Mouse (Mus musculus) forebrain, embryonic 13.5 days (tissue): ENCODE measurements around the gene Acbd5. TPM values are rescaled to one million over a fixed set of nuclear protein-coding genes. Genes with fewer than 3 reads are reported as not detected.

Experiments used
- ATAC-seq: fragments of 200-750 bp; cut with Nextera tagmentation; 2 replicates; pipeline ENCODE4 v1.8.0; 2017
- H3K27ac ChIP-seq: fragments of 300-500 bp; sonication (generic); 2 replicates; pipeline ENCODE4 v1.5.1; 2015; ENCODE audit warnings: inconsistent platforms, mild to moderate bottlenecking, moderate library complexity
- H3K27me3 ChIP-seq: fragments of 300-500 bp; sonication (generic); 2 replicates; pipeline ENCODE4 v1.6.1; 2015; ENCODE audit warnings: mild to moderate bottlenecking, inconsistent platforms
- H3K36me3 ChIP-seq: fragments of 300-500 bp; sonication (generic); 2 replicates; pipeline ENCODE4 v1.6.1; 2015; ENCODE audit warnings: mild to moderate bottlenecking, inconsistent platforms; ENCODE audit not compliant: poor library complexity, severe bottlenecking
- H3K4me1 ChIP-seq: fragments of 300-500 bp; sonication (generic); 2 replicates; pipeline ENCODE4 v1.6.1; 2015; ENCODE audit warnings: inconsistent platforms
- H3K4me2 ChIP-seq: fragments of 300-500 bp; sonication (generic); 2 replicates; pipeline ENCODE4 v1.6.1; 2015; ENCODE audit warnings: inconsistent platforms, mild to moderate bottlenecking, moderate library complexity
- H3K4me3 ChIP-seq: fragments of 300-500 bp; sonication (generic); 2 replicates; pipeline ENCODE4 v1.5.1; 2015; ENCODE audit warnings: mild to moderate bottlenecking, inconsistent platforms
- H3K9ac ChIP-seq: fragments of 300-500 bp; sonication (generic); 2 replicates; pipeline ENCODE4 v1.6.1; 2015; ENCODE audit warnings: mild to moderate bottlenecking, inconsistent platforms
- H3K9me3 ChIP-seq: fragments of 300-500 bp; sonication (generic); replicated peaks from 2 replicates; pipeline ENCODE4 v1.6.1; 2016; ENCODE audit warnings: inconsistent platforms
- WGBS: fragments of 180-500 bp; shearing (Covaris S2); methylation state at CpG from one replicate; pipeline ENCODE4 v1.1.7; 2015; 5-methylcytosine and 5-hydroxymethylcytosine counted together
- polyA plus RNA-seq: library from polyadenylated mRNA; unstranded; fragments of >200 nt; fragmentation: Nextera tagmentation; extraction: Ambion mirVana; gene quantifications from 2 replicates; pipeline ENCODE4 v1.2.1, GENCODE M21; 2015

The Acbd5 gene
- 65.7 and 68.9 TPM in 2 replicates for polyA plus RNA-seq

- 3% methylated on average over 34 of the region's 34 CpGs for WGBS
- Histone ChIP-seq H3K4me2 (peak within 1 kb of the TSS; percentile 93), H3K4me3 (peak within 1 kb of the TSS; percentile 72), H3K9me3 (no peaks in the 10 kb centered on the region), H3K36me3 (peaks cover 3% of the 10 kb centered on the region), H3K27me3 (no peaks in the 10 kb centered on the region), H3K9ac (peak within 1 kb of the TSS; percentile 73), H3K4me1 (peaks cover 10% of the 10 kb centered on the region), H3K27ac (peak within 1 kb of the TSS; percentile 95)
- ATAC-seq: peak; percentile 97
Observed at GRCm38 (mm10) chr2:23067552-23068369, at the start of gene Acbd5. Gene Acbd5 (plus strand): TSS chr2:23068167.

GRCm38 (mm10) chr2:23019170-23019569 is 48.8 kb upstream of the Acbd5 start:
- 90% methylated on average over 2 of the region's 2 CpGs for WGBS

GRCm38 (mm10) chr2:23021320-23021719 is 46.6 kb upstream of the Acbd5 start:
- no peak overlapping the region for H3K27ac ChIP-seq
- no peaks in the 10 kb centered on the region for H3K9me3 ChIP-seq
- 88% methylated on average over 4 of the region's 4 CpGs for WGBS
- H3K4me2 ChIP-seq: no peak overlapping the region
- H3K36me3 ChIP-seq: no peaks in the 10 kb centered on the region
- no peak for ATAC-seq
- no peak overlapping the region for H3K9ac ChIP-seq
- H3K27me3 ChIP-seq: no peaks in the 10 kb centered on the region
- no peak overlapping the region for H3K4me3 ChIP-seq
- peaks cover 20% of the 10 kb centered on the region for H3K4me1 ChIP-seq

More at GRCm38 (mm10) chr2:23019170-23019569, 48.8 kb upstream of the Acbd5 start:
- no peak overlapping the region for H3K9ac ChIP-seq
- no peaks in the 10 kb centered on the region for H3K27me3 ChIP-seq
- H3K9me3 ChIP-seq: no peaks in the 10 kb centered on the region
- ATAC-seq: no peak
- peaks cover 20% of the 10 kb centered on the region for H3K4me1 ChIP-seq
- no peak overlapping the region for H3K27ac ChIP-seq
- H3K36me3 ChIP-seq: no peaks in the 10 kb centered on the region
- H3K4me3 ChIP-seq: no peak overlapping the region
- no peak overlapping the region for H3K4me2 ChIP-seq

- 21% methylated on average over 4 of the region's 4 CpGs for WGBS
- Histone ChIP-seq H3K4me1 (peaks cover 20% of the 10 kb centered on the region), H3K4me3 (no peak overlapping the region), H3K36me3 (no peaks in the 10 kb centered on the region), H3K27ac (no peak overlapping the region), H3K9ac (no peak overlapping the region), H3K9me3 (no peaks in the 10 kb centered on the region), H3K27me3 (no peaks in the 10 kb centered on the region), H3K4me2 (no peak overlapping the region)
- ATAC-seq: no peak
Observed at GRCm38 (mm10) chr2:23021721-23022120, 46.2 kb upstream of the Acbd5 start.

GRCm38 (mm10) chr2:23023023-23023422 is 44.9 kb upstream of the Acbd5 start:
- 74% methylated on average over 3 of the region's 3 CpGs for WGBS

GRCm38 (mm10) chr2:23023714-23024282 is 44.2 kb upstream of the Acbd5 start:
- Histone ChIP-seq H3K27ac (no peak overlapping the region), H3K27me3 (no peaks in the 10 kb centered on the region), H3K4me3 (no peak overlapping the region), H3K4me1 (peaks cover 20% of the 10 kb centered on the region), H3K9ac (no peak overlapping the region), H3K36me3 (no peaks in the 10 kb centered on the region), H3K4me2 (no peak overlapping the region), H3K9me3 (no peaks in the 10 kb centered on the region)
- no peak for ATAC-seq
- WGBS: 94% methylated on average over 4 of the region's 4 CpGs

More at GRCm38 (mm10) chr2:23023023-23023422, 44.9 kb upstream of the Acbd5 start:
- Histone ChIP-seq H3K27ac (no peak overlapping the region), H3K9me3 (no peaks in the 10 kb centered on the region), H3K4me3 (no peak overlapping the region), H3K4me2 (no peak overlapping the region), H3K9ac (no peak overlapping the region), H3K27me3 (no peaks in the 10 kb centered on the region), H3K36me3 (no peaks in the 10 kb centered on the region), H3K4me1 (peaks cover 20% of the 10 kb centered on the region)
- ATAC-seq: no peak

- H3K27me3 ChIP-seq: no peaks in the 10 kb centered on the region
- no peak for ATAC-seq
- peaks cover 20% of the 10 kb centered on the region for H3K4me1 ChIP-seq
- 97% methylated on average over 1 of the region's 1 CpGs for WGBS
- H3K4me3 ChIP-seq: no peak overlapping the region
- peaks cover 4% of the 10 kb centered on the region; the same call in 1 of the 2 replicates for H3K36me3 ChIP-seq
- H3K27ac ChIP-seq: no peak overlapping the region
- no peaks in the 10 kb centered on the region for H3K9me3 ChIP-seq
- H3K9ac ChIP-seq: no peak overlapping the region
- H3K4me2 ChIP-seq: no peak overlapping the region
Observed at GRCm38 (mm10) chr2:23026379-23026778, 41.6 kb upstream of the Acbd5 start.

- H3K4me1 ChIP-seq: no peaks in the 10 kb centered on the region
- no peaks in the 10 kb centered on the region for H3K27me3 ChIP-seq
- H3K4me3 ChIP-seq: no peak overlapping the region
- no peak overlapping the region for H3K4me2 ChIP-seq
- H3K27ac ChIP-seq: no peak overlapping the region
- no peaks in the 10 kb centered on the region for H3K9me3 ChIP-seq
- H3K9ac ChIP-seq: no peak overlapping the region
- ATAC-seq: no peak
- peaks cover 4% of the 10 kb centered on the region; the same call in 1 of the 2 replicates for H3K36me3 ChIP-seq
- WGBS: 85% methylated on average over 4 of the region's 4 CpGs
Observed at GRCm38 (mm10) chr2:23028826-23029225, 39.1 kb upstream of the Acbd5 start.

- Histone ChIP-seq H3K9me3 (no peaks in the 10 kb centered on the region), H3K4me2 (no peak overlapping the region), H3K36me3 (peaks cover 4% of the 10 kb centered on the region; the same call in 1 of the 2 replicates), H3K4me3 (no peak overlapping the region), H3K27ac (no peak overlapping the region), H3K9ac (no peak overlapping the region), H3K27me3 (no peaks in the 10 kb centered on the region), H3K4me1 (no peaks in the 10 kb centered on the region)
- WGBS: 97% methylated on average over 4 of the region's 4 CpGs
- no peak for ATAC-seq
Observed at GRCm38 (mm10) chr2:23030631-23031030, 37.3 kb upstream of the Acbd5 start.

GRCm38 (mm10) chr2:23034692-23035435 is 33.1 kb upstream of the Acbd5 start:
- 96% methylated on average over 3 of the region's 3 CpGs for WGBS
- no peak for ATAC-seq
- Histone ChIP-seq H3K9me3 (no peaks in the 10 kb centered on the region), H3K27me3 (no peaks in the 10 kb centered on the region), H3K9ac (no peak overlapping the region), H3K4me1 (peaks cover 25% of the 10 kb centered on the region), H3K4me3 (no peak overlapping the region), H3K27ac (no peak overlapping the region), H3K4me2 (no peak overlapping the region), H3K36me3 (peaks cover 1% of the 10 kb centered on the region; the same call in 1 of the 2 replicates)

- whole genome bisulfite sequencing: 98% methylated on average over 1 of the region's 1 CpGs
- H3K4me1 ChIP-seq: peaks cover 25% of the 10 kb centered on the region
Observed at GRCm38 (mm10) chr2:23035467-23035866, 32.5 kb upstream of the Acbd5 start.

More at GRCm38 (mm10) chr2:23035467-23035866, 32.5 kb upstream of the Acbd5 start:
- no peak overlapping the region for H3K9ac ChIP-seq
- H3K4me2 ChIP-seq: no peak overlapping the region
- no peak for ATAC-seq
- H3K9me3 ChIP-seq: no peaks in the 10 kb centered on the region
- no peak overlapping the region for H3K27ac ChIP-seq
- no peaks in the 10 kb centered on the region for H3K27me3 ChIP-seq
- no peak overlapping the region for H3K4me3 ChIP-seq
- H3K36me3 ChIP-seq: no peaks in the 10 kb centered on the region; the same call in 1 of the 2 replicates
